Mouse (Mus musculus) erythroblast, embryonic 14.5 days (primary cell): ENCODE results near the gene Tex101.
"Not testable (repeated sequence)": the region's sequence is repeated elsewhere in the genome, so short reads cannot be mapped to it uniquely, and the experiment has no call there.

Source experiments
- GATA1 ChIP-seq: IDR thresholded peaks from 2 replicates; pipeline ENCODE4 v1.6.1; 2012; ENCODE audit warnings: low read length, inconsistent platforms, mixed read lengths
- TAL1 ChIP-seq: IDR thresholded peaks from 3 replicates; pipeline ENCODE4 v1.6.1; 2012; ENCODE audit warnings: low read length, inconsistent platforms, mixed read lengths

DNA sequence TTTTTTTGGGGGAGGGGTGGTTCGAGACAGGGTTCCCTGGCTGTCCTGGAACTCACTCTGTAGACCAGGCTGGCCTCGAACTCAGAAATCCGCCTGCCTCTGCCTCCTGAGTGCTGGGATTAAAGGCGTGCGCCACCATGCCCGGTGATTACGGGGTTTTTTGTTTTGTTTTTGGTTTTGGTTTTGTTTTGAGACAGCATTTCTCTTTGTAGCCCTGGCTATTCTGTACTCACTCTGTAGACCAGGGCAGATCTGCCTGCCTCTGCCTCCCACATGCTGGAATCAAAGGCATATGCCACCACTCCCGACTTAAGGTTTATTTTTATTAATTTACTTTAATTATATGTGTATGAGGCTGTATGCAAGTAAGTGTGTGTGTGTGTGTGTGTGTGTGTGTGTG lies 58.1 kb downstream of the Tex101 start:
- not testable (repeated sequence) for TF ChIP-seq GATA1, TAL1
